Mouse (Mus musculus): ENCODE measurements around the gene Zfp46. TPM values are rescaled to one million over a fixed set of nuclear protein-coding genes. Genes with fewer than 3 reads are reported as not detected.

Gene Zfp46
- polyA plus RNA-seq, 1 experiment from 2014 or later = 18.3 TPM

- H3K27me3 ChIP-seq = no peaks in the 10 kb centered on the region
- no peak overlapping the region for H3K27ac ChIP-seq
- H3K4me2 ChIP-seq = no peak overlapping the region
- ATAC-seq (replicated peaks; ENCODE audit: insufficient number of reproducible peaks, insufficient read depth, low FRiP score, low read depth) = no peak
- WGBS = 63% methylated on average over 66 of the region's 66 CpGs
- no peak overlapping the region for H3K4me3 ChIP-seq
- peaks cover 77% of the 10 kb centered on the region for H3K36me3 ChIP-seq
- no peaks in the 10 kb centered on the region for H3K9me3 ChIP-seq (replicated peaks)
- H3K9ac ChIP-seq = no peak overlapping the region
- peaks cover 18% of the 10 kb centered on the region for H3K4me1 ChIP-seq (replicated peaks)
These were observed 5.7 kb downstream of the Zfp46 start for GRCm38 (mm10) chr4:136289918-136290780.

- Histone ChIP-seq H3K9me3 (replicated peaks) (no peaks in the 10 kb centered on the region), H3K4me1 (replicated peaks) (peaks cover 18% of the 10 kb centered on the region), H3K4me3 (no peak overlapping the region), H3K9ac (no peak overlapping the region), H3K4me2 (no peak overlapping the region), H3K27me3 (no peaks in the 10 kb centered on the region), H3K36me3 (peaks cover 77% of the 10 kb centered on the region), H3K27ac (no peak overlapping the region)
- WGBS = 75% methylated on average over 39 of the region's 39 CpGs
- no peak for ATAC-seq (replicated peaks; ENCODE audit: insufficient number of reproducible peaks, insufficient read depth, low FRiP score, low read depth)
These were observed 6.5 kb downstream of the Zfp46 start for GRCm38 (mm10) chr4:136290781-136291595.

- peaks cover 77% of the 10 kb centered on the region for H3K36me3 ChIP-seq
- no peak overlapping the region for H3K4me3 ChIP-seq
- no peak for ATAC-seq (replicated peaks; ENCODE audit: insufficient number of reproducible peaks, insufficient read depth, low FRiP score, low read depth)
- H3K27ac ChIP-seq = no peak overlapping the region
- H3K9ac ChIP-seq = no peak overlapping the region
- no peaks in the 10 kb centered on the region for H3K27me3 ChIP-seq
- H3K4me1 ChIP-seq (replicated peaks) = peaks cover 12% of the 10 kb centered on the region
- no peaks in the 10 kb centered on the region for H3K9me3 ChIP-seq (replicated peaks)
- no peak overlapping the region for H3K4me2 ChIP-seq
- 85% methylated on average over 6 of the region's 6 CpGs for WGBS
These were observed 7.2 kb downstream of the Zfp46 start for GRCm38 (mm10) chr4:136291692-136292091.

- H3K9ac ChIP-seq = no peak overlapping the region
- H3K27ac ChIP-seq = no peak overlapping the region
- H3K36me3 ChIP-seq = peaks cover 37% of the 10 kb centered on the region
- no peaks in the 10 kb centered on the region for H3K9me3 ChIP-seq (replicated peaks)
- no peak for ATAC-seq (replicated peaks; ENCODE audit: insufficient number of reproducible peaks, insufficient read depth, low FRiP score, low read depth)
- WGBS = 44% methylated on average over 7 of the region's 7 CpGs
- H3K27me3 ChIP-seq = no peaks in the 10 kb centered on the region
- H3K4me1 ChIP-seq (replicated peaks) = no peaks in the 10 kb centered on the region
- H3K4me3 ChIP-seq = no peak overlapping the region
- no peak overlapping the region for H3K4me2 ChIP-seq
These were observed 11.5 kb downstream of the Zfp46 start for GRCm38 (mm10) chr4:136295941-136296340.

- Histone ChIP-seq H3K4me1 (replicated peaks) (peaks cover 8% of the 10 kb centered on the region; the same call in 1 of the 2 replicates), H3K27ac (no peak overlapping the region), H3K4me3 (no peak overlapping the region), H3K27me3 (no peaks in the 10 kb centered on the region; the same call in 1 of the 2 replicates), H3K9ac (no peak overlapping the region), H3K36me3 (no peaks in the 10 kb centered on the region), H3K9me3 (replicated peaks) (no peaks in the 10 kb centered on the region), H3K4me2 (no peak overlapping the region)
- ATAC-seq (replicated peaks; ENCODE audit: insufficient number of reproducible peaks, insufficient read depth, low FRiP score, low read depth) = no peak
- WGBS = 33% methylated on average over 4 of the region's 4 CpGs
These were observed 18.0 kb downstream of the Zfp46 start for GRCm38 (mm10) chr4:136302462-136302861.

GRCm38 (mm10) chr4:136304181-136304580 is 19.7 kb downstream of the Zfp46 start:
- Histone ChIP-seq H3K36me3 (no peaks in the 10 kb centered on the region), H3K4me3 (no peak overlapping the region), H3K4me2 (no peak overlapping the region), H3K9ac (no peak overlapping the region), H3K27me3 (no peaks in the 10 kb centered on the region; the same call in 1 of the 2 replicates), H3K27ac (peak overlapping the region; percentile 26; the same call in 1 of the 2 replicates), H3K4me1 (replicated peaks) (peaks cover 8% of the 10 kb centered on the region; the same call in 1 of the 2 replicates), H3K9me3 (replicated peaks) (no peaks in the 10 kb centered on the region)
- no peak for ATAC-seq (replicated peaks; ENCODE audit: insufficient number of reproducible peaks, insufficient read depth, low FRiP score, low read depth)
- WGBS = 17% methylated on average over 2 of the region's 2 CpGs

- Histone ChIP-seq H3K27ac (no peak overlapping the region), H3K36me3 (no peaks in the 10 kb centered on the region), H3K4me3 (no peak overlapping the region), H3K27me3 (no peaks in the 10 kb centered on the region; the same call in 1 of the 2 replicates), H3K4me1 (replicated peaks) (peaks cover 24% of the 10 kb centered on the region), H3K9ac (no peak overlapping the region), H3K4me2 (no peak overlapping the region), H3K9me3 (replicated peaks) (no peaks in the 10 kb centered on the region)
- ATAC-seq (replicated peaks; ENCODE audit: insufficient number of reproducible peaks, insufficient read depth, low FRiP score, low read depth) = no peak
- WGBS = 66% methylated on average over 2 of the region's 2 CpGs
These were observed 23.9 kb downstream of the Zfp46 start for GRCm38 (mm10) chr4:136308355-136308754.

GRCm38 (mm10) chr4:136309780-136310179 is 25.3 kb downstream of the Zfp46 start:
- Histone ChIP-seq H3K9me3 (replicated peaks) (no peaks in the 10 kb centered on the region), H3K4me1 (replicated peaks) (peaks cover 29% of the 10 kb centered on the region), H3K27me3 (no peaks in the 10 kb centered on the region; the same call in 1 of the 2 replicates), H3K27ac (peak overlapping the region; percentile 98), H3K4me3 (peak overlapping the region; percentile 98), H3K4me2 (peak overlapping the region; percentile 88), H3K9ac (peak overlapping the region; percentile 77), H3K36me3 (no peaks in the 10 kb centered on the region)
- 4% methylated on average over 11 of the region's 11 CpGs for WGBS
- ATAC-seq (replicated peaks; ENCODE audit: insufficient number of reproducible peaks, insufficient read depth, low FRiP score, low read depth) = no peak

- H3K4me1 ChIP-seq (replicated peaks) = peaks cover 32% of the 10 kb centered on the region
These were observed 26.0 kb downstream of the Zfp46 start, which contains the start of gene Hnrnpr for GRCm38 (mm10) chr4:136310229-136311041. Gene Hnrnpr (plus strand): TSS chr4:136310942.

GRCm38 (mm10) chr4:136311042-136311999 is 26.8 kb downstream of the Zfp46 start:
- peak; percentile 53 for ATAC-seq (replicated peaks; ENCODE audit: insufficient number of reproducible peaks, insufficient read depth, low FRiP score, low read depth)
- peak overlapping the region; percentile 98 for H3K27ac ChIP-seq
- H3K4me3 ChIP-seq = peak overlapping the region; percentile 98
- peaks cover 2% of the 10 kb centered on the region; the same call in 1 of the 2 replicates for H3K36me3 ChIP-seq
- peaks cover 32% of the 10 kb centered on the region for H3K4me1 ChIP-seq (replicated peaks)
- no peaks in the 10 kb centered on the region for H3K9me3 ChIP-seq (replicated peaks)
- under 1% methylated on average over 80 of the region's 81 CpGs for WGBS
- peak overlapping the region; percentile 98 for H3K9ac ChIP-seq
- no peaks in the 10 kb centered on the region for H3K27me3 ChIP-seq
- peak overlapping the region; percentile 68 for H3K4me2 ChIP-seq

More at GRCm38 (mm10) chr4:136310229-136311041, 26.0 kb downstream of the Zfp46 start, which contains the start of gene Hnrnpr:
- Histone ChIP-seq H3K27ac (peak within 1 kb of the TSS; percentile 98), H3K9me3 (replicated peaks) (no peaks in the 10 kb centered on the region), H3K36me3 (no peaks in the 10 kb centered on the region), H3K4me3 (peak within 1 kb of the TSS; percentile 98), H3K9ac (peak within 1 kb of the TSS; percentile 98), H3K27me3 (no peaks in the 10 kb centered on the region), H3K4me2 (peak within 1 kb of the TSS; percentile 88)
- under 1% methylated on average over 65 of the region's 65 CpGs for WGBS
- peak; percentile 98 for ATAC-seq (replicated peaks; ENCODE audit: insufficient number of reproducible peaks, insufficient read depth, low FRiP score, low read depth)
